Mouse (Mus musculus): Measurements from ENCODE around the gene Selp. TPM values are rescaled to one million over a fixed set of nuclear protein-coding genes. Genes with fewer than 3 reads are reported as not detected.

Gene Selp
- total RNA-seq (2014; fragmentation: Nextera tagmentation) (not detected in 2 replicates), total RNA-seq (2017) (0.22 and 0.70 TPM in 2 replicates), polyA plus RNA-seq (2012) (not detected in 2 replicates)

DNA sequence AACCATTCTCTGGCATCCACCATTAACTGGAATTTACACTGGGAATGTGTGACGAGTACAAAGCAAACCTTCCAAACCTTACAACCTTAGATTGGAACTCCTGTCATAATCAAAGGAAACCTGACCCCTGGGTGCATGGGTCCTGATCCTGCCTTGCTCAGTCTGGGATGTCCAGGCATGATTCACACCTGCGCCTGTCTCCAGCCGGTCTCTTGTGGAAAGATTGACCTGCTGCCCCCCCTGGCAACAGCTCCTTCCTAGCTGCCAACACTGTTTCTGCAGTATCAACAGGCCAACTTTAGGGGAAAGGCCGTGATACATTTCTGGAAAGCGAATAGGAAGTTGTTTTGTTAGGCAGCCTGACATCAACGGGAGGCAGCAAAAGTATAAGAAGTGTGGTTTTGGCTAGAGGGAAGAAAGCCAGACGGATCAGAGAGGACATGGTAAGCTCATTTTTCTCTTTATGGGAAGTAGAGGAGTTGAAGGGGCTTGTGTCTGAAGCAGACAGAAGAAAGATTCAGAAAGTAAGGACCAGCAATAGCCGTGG lies at the start of gene Selp:
Selp (plus strand) TSS at position 318 of the 547 bp plus-strand sequence.
- Histone ChIP-seq H3K4me3 (ENCODE audit: low read depth, low read length) (no peak within 1 kb of the TSS), H3K9me3 (replicated peaks) (no peaks in the 10 kb centered on the region), H3K4me1 (ENCODE audit: insufficient read depth, low read depth, low read length) (no peaks in the 10 kb centered on the region), H3K36me3 (replicated peaks) (no peaks in the 10 kb centered on the region), H3K27me3 (ENCODE audit: insufficient read depth, low read length) (no peaks in the 10 kb centered on the region)
- no peak for ATAC-seq (ENCODE audit: extremely low read depth, insufficient number of reproducible peaks, low FRiP score, poor library complexity, severe bottlenecking)
- TF ChIP-seq CTCF (IDR thresholded peaks at IDR 0.05; ENCODE audit: low read depth, low read length), result no peak
- TF ChIP-seq GATA2 (IDR thresholded peaks at IDR 0.05; ENCODE audit: borderline replicate concordance, low read depth, low read length), result no peak
- TF ChIP-seq TAL1 (conservative IDR thresholded peaks at IDR 0.05; ENCODE audit: low read depth, low read length), result no peak
- DNase-seq (ENCODE audit: low spot score), result no peak

- DNase-seq (ENCODE audit: low spot score) (no peak), ATAC-seq (ENCODE audit: extremely low read depth, insufficient number of reproducible peaks, low FRiP score, poor library complexity, severe bottlenecking) (no peak)
- H3K9me3 ChIP-seq (replicated peaks), result no peaks in the 10 kb centered on the region
- H3K36me3 ChIP-seq (replicated peaks), result no peaks in the 10 kb centered on the region
- no peak overlapping the region for H3K4me3 ChIP-seq (ENCODE audit: low read depth, low read length)
- no peaks in the 10 kb centered on the region for H3K27me3 ChIP-seq (ENCODE audit: insufficient read depth, low read length)
- H3K4me1 ChIP-seq (ENCODE audit: insufficient read depth, low read depth, low read length), result no peaks in the 10 kb centered on the region
- TF ChIP-seq GATA2 (IDR thresholded peaks at IDR 0.05; ENCODE audit: borderline replicate concordance, low read depth, low read length) (no peak), TAL1 (conservative IDR thresholded peaks at IDR 0.05; ENCODE audit: low read depth, low read length) (no peak), POLR2AphosphoS5 (IDR thresholded peaks at IDR 0.05; ENCODE audit: insufficient replicate concordance, low read depth, low read length) (no peak)
These were observed 45.8 kb upstream of the Selp start for GRCm38 (mm10) chr1:164069261-164069660.

DNA sequence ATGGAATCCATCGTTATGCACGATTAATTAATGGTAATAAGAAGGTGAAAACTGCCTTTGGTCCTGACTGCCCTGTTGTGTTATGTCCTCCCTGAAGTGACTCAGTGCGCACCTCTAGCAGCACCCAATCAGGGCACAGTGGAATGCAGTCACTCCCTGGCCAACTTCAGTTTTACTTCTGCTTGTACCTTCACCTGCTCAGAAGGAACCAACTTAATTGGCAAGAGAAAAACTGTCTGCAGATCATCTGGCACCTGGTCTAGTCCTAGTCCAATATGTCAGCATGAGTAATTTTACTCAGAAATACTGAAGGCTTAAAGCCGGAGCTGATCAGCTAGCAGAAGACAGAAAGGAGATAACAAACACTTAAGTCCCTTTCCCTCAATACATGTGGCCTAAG lies 44.6 kb upstream of the Selp start:
- H3K4me1 ChIP-seq (ENCODE audit: insufficient read depth, low read depth, low read length), result no peaks in the 10 kb centered on the region
- H3K9me3 ChIP-seq (replicated peaks), result no peaks in the 10 kb centered on the region
- H3K27me3 ChIP-seq (ENCODE audit: insufficient read depth, low read length), result no peaks in the 10 kb centered on the region
- TF ChIP-seq GATA1 (IDR thresholded peaks at IDR 0.05; ENCODE audit: borderline replicate concordance, low read length) (no peak), TAL1 (conservative IDR thresholded peaks at IDR 0.05; ENCODE audit: low read depth, low read length) (no peak), POLR2AphosphoS5 (IDR thresholded peaks at IDR 0.05; ENCODE audit: insufficient replicate concordance, low read depth, low read length) (no peak), CTCF (IDR thresholded peaks at IDR 0.05; ENCODE audit: low read depth, low read length) (no peak), GATA2 (IDR thresholded peaks at IDR 0.05; ENCODE audit: borderline replicate concordance, low read depth, low read length) (no peak)
- H3K4me3 ChIP-seq (ENCODE audit: low read depth, low read length), result no peak overlapping the region
- no peaks in the 10 kb centered on the region for H3K36me3 ChIP-seq (replicated peaks)
- ATAC-seq (ENCODE audit: extremely low read depth, insufficient number of reproducible peaks, low FRiP score, poor library complexity, severe bottlenecking) (no peak), DNase-seq (ENCODE audit: low spot score) (no peak)

- DNase-seq (ENCODE audit: low spot score), result no peak
These were observed 44.0 kb upstream of the Selp start for GRCm38 (mm10) chr1:164071111-164071510.

DNA sequence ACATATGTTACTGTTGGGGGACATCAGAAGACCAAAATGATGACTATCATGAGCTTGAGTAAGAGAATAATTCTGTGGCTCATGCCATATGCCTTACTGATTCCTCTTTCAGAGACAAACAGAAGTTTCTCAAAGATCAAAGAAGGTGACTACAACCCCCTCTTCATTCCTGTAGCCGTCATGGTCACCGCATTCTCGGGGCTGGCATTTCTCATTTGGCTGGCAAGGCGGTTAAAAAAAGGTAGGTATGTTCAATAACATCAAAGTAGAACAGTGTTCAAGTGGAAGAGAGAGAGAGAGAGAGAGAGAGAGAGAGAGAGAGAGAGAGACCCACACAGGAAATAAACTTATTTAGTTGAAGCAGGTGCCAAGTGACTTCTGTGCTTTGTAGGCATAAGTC lies 43.1 kb upstream of the Selp start:
- Histone ChIP-seq H3K27me3 (ENCODE audit: insufficient read depth, low read length) (no peaks in the 10 kb centered on the region), H3K36me3 (replicated peaks) (no peaks in the 10 kb centered on the region), H3K9me3 (replicated peaks) (no peaks in the 10 kb centered on the region), H3K4me1 (ENCODE audit: insufficient read depth, low read depth, low read length) (no peaks in the 10 kb centered on the region), H3K4me3 (ENCODE audit: low read depth, low read length) (no peak overlapping the region)
- TF ChIP-seq POLR2AphosphoS5 (IDR thresholded peaks at IDR 0.05; ENCODE audit: insufficient replicate concordance, low read depth, low read length) (no peak), TAL1 (conservative IDR thresholded peaks at IDR 0.05; ENCODE audit: low read depth, low read length) (no peak), CTCF (IDR thresholded peaks at IDR 0.05; ENCODE audit: low read depth, low read length) (no peak), GATA2 (IDR thresholded peaks at IDR 0.05; ENCODE audit: borderline replicate concordance, low read depth, low read length) (no peak), GATA1 (IDR thresholded peaks at IDR 0.05; ENCODE audit: borderline replicate concordance, low read length) (no peak)
- DNase-seq (ENCODE audit: low spot score), result no peak
- ATAC-seq (ENCODE audit: extremely low read depth, insufficient number of reproducible peaks, low FRiP score, poor library complexity, severe bottlenecking), result no peak

More at GRCm38 (mm10) chr1:164071111-164071510, 44.0 kb upstream of the Selp start:
- TF ChIP-seq GATA1 (IDR thresholded peaks at IDR 0.05; ENCODE audit: borderline replicate concordance, low read length) (no peak), GATA2 (IDR thresholded peaks at IDR 0.05; ENCODE audit: borderline replicate concordance, low read depth, low read length) (no peak), TAL1 (conservative IDR thresholded peaks at IDR 0.05; ENCODE audit: low read depth, low read length) (no peak), POLR2AphosphoS5 (IDR thresholded peaks at IDR 0.05; ENCODE audit: insufficient replicate concordance, low read depth, low read length) (no peak), CTCF (IDR thresholded peaks at IDR 0.05; ENCODE audit: low read depth, low read length) (no peak)
- Histone ChIP-seq H3K36me3 (replicated peaks) (no peaks in the 10 kb centered on the region), H3K27me3 (ENCODE audit: insufficient read depth, low read length) (no peaks in the 10 kb centered on the region), H3K9me3 (replicated peaks) (no peaks in the 10 kb centered on the region), H3K4me1 (ENCODE audit: insufficient read depth, low read depth, low read length) (no peaks in the 10 kb centered on the region), H3K4me3 (ENCODE audit: low read depth, low read length) (no peak overlapping the region)
- no peak for ATAC-seq (ENCODE audit: extremely low read depth, insufficient number of reproducible peaks, low FRiP score, poor library complexity, severe bottlenecking)

DNA sequence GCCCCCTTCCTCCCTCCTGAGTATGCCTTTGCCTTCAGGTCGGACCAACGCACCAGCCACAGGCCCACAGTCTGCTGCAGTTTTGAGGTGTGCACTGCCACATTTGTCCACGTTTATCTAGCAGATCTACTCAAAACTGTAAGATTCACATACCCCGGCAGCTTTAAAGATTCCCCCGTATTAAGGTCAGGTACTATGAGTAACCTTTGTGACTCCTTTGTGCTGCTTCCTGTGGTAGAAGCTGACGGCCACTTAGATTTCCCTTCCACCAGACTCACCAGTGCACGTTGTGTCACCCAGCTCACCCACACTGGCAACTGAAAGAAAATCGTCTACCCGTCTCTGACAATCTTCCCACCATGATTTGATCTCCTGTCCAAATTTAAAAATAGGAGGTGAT lies 42.0 kb upstream of the Selp start:
- TF ChIP-seq TAL1 (conservative IDR thresholded peaks at IDR 0.05; ENCODE audit: low read depth, low read length) (no peak), GATA2 (IDR thresholded peaks at IDR 0.05; ENCODE audit: borderline replicate concordance, low read depth, low read length) (no peak)
- H3K4me3 ChIP-seq (ENCODE audit: low read depth, low read length), result no peak overlapping the region
- H3K27me3 ChIP-seq (ENCODE audit: insufficient read depth, low read length), result no peaks in the 10 kb centered on the region
- DNase-seq (ENCODE audit: low spot score) (no peak), ATAC-seq (ENCODE audit: extremely low read depth, insufficient number of reproducible peaks, low FRiP score, poor library complexity, severe bottlenecking) (no peak)
- H3K9me3 ChIP-seq (replicated peaks), result no peaks in the 10 kb centered on the region
- no peaks in the 10 kb centered on the region for H3K4me1 ChIP-seq (ENCODE audit: insufficient read depth, low read depth, low read length)
- H3K36me3 ChIP-seq (replicated peaks), result no peaks in the 10 kb centered on the region

DNA sequence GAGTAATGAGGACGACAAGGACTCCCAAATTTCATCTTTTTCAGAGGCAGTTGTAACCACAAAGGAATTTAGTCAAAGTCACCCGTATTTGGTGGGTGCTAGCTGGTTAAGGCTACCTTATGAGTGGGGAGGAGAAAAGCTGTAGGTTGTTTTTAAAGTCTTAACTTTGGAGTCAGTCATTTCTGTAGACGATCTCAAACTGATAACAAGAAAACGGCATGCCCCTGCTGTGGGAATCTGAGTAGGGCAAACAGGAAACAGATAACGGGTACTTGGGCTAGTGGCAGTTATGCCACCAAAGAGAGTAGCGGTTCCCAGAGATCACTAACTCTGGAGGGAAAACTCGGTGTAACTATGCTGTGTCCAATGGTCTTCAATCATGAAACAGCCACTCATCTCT lies 41.3 kb upstream of the Selp start:
- Histone ChIP-seq H3K4me3 (ENCODE audit: low read depth, low read length) (no peak overlapping the region), H3K4me1 (ENCODE audit: insufficient read depth, low read depth, low read length) (no peaks in the 10 kb centered on the region), H3K27me3 (ENCODE audit: insufficient read depth, low read length) (no peaks in the 10 kb centered on the region), H3K9me3 (replicated peaks) (no peaks in the 10 kb centered on the region), H3K36me3 (replicated peaks) (no peaks in the 10 kb centered on the region)
- ATAC-seq (ENCODE audit: extremely low read depth, insufficient number of reproducible peaks, low FRiP score, poor library complexity, severe bottlenecking), result no peak
- DNase-seq (ENCODE audit: low spot score), result no peak
- TF ChIP-seq POLR2AphosphoS5 (IDR thresholded peaks at IDR 0.05; ENCODE audit: insufficient replicate concordance, low read depth, low read length), result no peak
- no peak for TF ChIP-seq CTCF (IDR thresholded peaks at IDR 0.05; ENCODE audit: low read depth, low read length)
- no peak for TF ChIP-seq GATA2 (IDR thresholded peaks at IDR 0.05; ENCODE audit: borderline replicate concordance, low read depth, low read length)
- TF ChIP-seq GATA1 (IDR thresholded peaks at IDR 0.05; ENCODE audit: borderline replicate concordance, low read length), result no peak
- no peak for TF ChIP-seq TAL1 (conservative IDR thresholded peaks at IDR 0.05; ENCODE audit: low read depth, low read length)
